Mouse (Mus musculus) ES-E14 (cell line): ENCODE results near the gene Krt88. TPM values are rescaled to one million over a fixed set of nuclear protein-coding genes. Genes with fewer than 3 reads are reported as not detected.

Source experiments
- DNase-seq: peaks from one replicate; pipeline ENCODE4 v3.0.0-alpha.2; 2013; ENCODE audit warnings: low read depth, low spot score
- H3K27ac ChIP-seq: 2 replicates; pipeline ENCODE4 v1.5.1; 2012; ENCODE audit warnings: low read depth, mild to moderate bottlenecking, low read length, moderate library complexity, mixed read lengths; ENCODE audit not compliant: poor library complexity, insufficient read depth, severe bottlenecking
- H3K36me3 ChIP-seq: 2 replicates; pipeline ENCODE4 v1.6.1; 2012; ENCODE audit warnings: mild to moderate bottlenecking, low read length, moderate library complexity, mixed read lengths; ENCODE audit not compliant: control insufficient read depth, poor library complexity, insufficient read depth, severe bottlenecking
- H3K4me1 ChIP-seq, 2 experiments: fragments of 150-350 bp in 1 of 2; sonication (generic) in 1 of 2; 2 replicates each; pipeline ENCODE4 v1.6.1; 2012; ENCODE audit warnings: low read length in 2 of 2, mild to moderate bottlenecking in 1 of 2, mixed read lengths in 1 of 2; ENCODE audit not compliant: control insufficient read depth in 2 of 2, insufficient read depth in 2 of 2, poor library complexity in 1 of 2
- H3K4me3 ChIP-seq, 2 experiments: fragments of 150-350 bp in 1 of 2; sonication (generic) in 1 of 2; 2 replicates each; pipeline ENCODE4 v1.5.1; 2012; ENCODE audit warnings: low read length in 2 of 2, low read depth in 1 of 2, mild to moderate bottlenecking in 1 of 2, mixed read lengths in 1 of 2; ENCODE audit not compliant: insufficient read depth in 1 of 2, poor library complexity in 1 of 2, severe bottlenecking in 1 of 2
- H3K9ac ChIP-seq: 2 replicates; pipeline ENCODE4 v1.6.1; 2012; ENCODE audit warnings: low read depth, mild to moderate bottlenecking, low read length, mixed read lengths; ENCODE audit not compliant: poor library complexity, insufficient read depth, severe bottlenecking
- H3K9me3 ChIP-seq: fragments of 150-350 bp; sonication (generic); 2 replicates; pipeline ENCODE4 v1.6.1; 2012; ENCODE audit warnings: low read depth, mild to moderate bottlenecking, low read length; ENCODE audit not compliant: control insufficient read depth, insufficient read depth
- CHD2 ChIP-seq: IDR thresholded peaks from 2 replicates; pipeline ENCODE4 v1.6.1; 2014; ENCODE audit warnings: mild to moderate bottlenecking, low read depth, low read length, inconsistent platforms
- HCFC1 ChIP-seq: IDR thresholded peaks from 2 replicates; pipeline ENCODE4 v1.6.1; 2012; ENCODE audit warnings: low read length, inconsistent platforms, borderline replicate concordance; ENCODE audit not compliant: insufficient read depth
- MAFK ChIP-seq: IDR thresholded peaks from 2 replicates; pipeline ENCODE4 v1.6.1; 2014; ENCODE audit warnings: mild to moderate bottlenecking, low read depth, low read length, inconsistent platforms; ENCODE audit not compliant: insufficient read depth
- ZC3H11A ChIP-seq: IDR thresholded peaks from 2 replicates; pipeline ENCODE4 v1.6.1; 2012; ENCODE audit warnings: low read depth, mild to moderate bottlenecking, inconsistent platforms, low read length, borderline replicate concordance
- ZNF384 ChIP-seq: IDR thresholded peaks from 2 replicates; pipeline ENCODE4 v1.6.1; 2012; ENCODE audit warnings: low read depth, low read length, inconsistent platforms
- in situ Hi-C, 2 experiments: fragments of 600-800 bp; cut with MboI; formaldehyde crosslinking; loops; one replicate each; pipeline ENCODE4 v1.15.1; 2025; ENCODE audit warnings: low sequenced_read_pairs in 2 of 2, inconsistent platforms in 1 of 2; ENCODE audit not compliant: unreplicated experiment in 2 of 2
- total RNA-seq: library from RNA; depleted of rRNA; stranded (reverse); fragments of 300-350 nt; gene quantifications from 2 replicates; pipeline ENCODE4 v1.2.3, GENCODE M21; 2012

The Krt88 gene
- total RNA-seq, 1 experiment, result not detected

DNA sequence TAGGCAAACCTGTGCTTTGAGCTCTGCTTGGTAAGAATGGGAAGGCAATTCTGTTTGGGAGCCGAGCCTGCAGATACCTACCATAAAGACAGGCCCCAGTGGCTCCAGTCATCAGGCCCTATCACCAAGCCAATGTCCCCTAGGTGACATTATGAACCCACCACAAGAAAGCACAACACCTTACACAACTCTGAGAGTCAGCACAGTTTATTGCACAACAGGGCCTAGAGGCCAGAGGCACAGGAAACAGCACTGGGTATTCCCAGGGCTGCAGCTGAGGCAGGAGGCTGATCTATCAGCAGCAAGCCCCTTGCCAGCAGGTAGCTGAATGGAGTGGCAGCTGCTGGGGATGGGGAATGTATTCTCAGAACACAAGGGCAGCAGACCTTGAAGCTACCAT, 37.4 kb downstream of the Krt88 start:
- Histone ChIP-seq H3K9me3 (no peaks in the 10 kb centered on the region), H3K27ac (no peak overlapping the region), H3K36me3 (no peaks in the 10 kb centered on the region), H3K4me1 (no peaks in the 10 kb centered on the region), H3K9ac (no peak overlapping the region), H3K4me3 (no peak overlapping the region)
- TF ChIP-seq HCFC1 (no peak), ZNF384 (no peak), ZC3H11A (no peak), CHD2 (no peak), MAFK (no peak)
- DNase-seq, result no peak
- in situ Hi-C loops, result no loop called here

DNA sequence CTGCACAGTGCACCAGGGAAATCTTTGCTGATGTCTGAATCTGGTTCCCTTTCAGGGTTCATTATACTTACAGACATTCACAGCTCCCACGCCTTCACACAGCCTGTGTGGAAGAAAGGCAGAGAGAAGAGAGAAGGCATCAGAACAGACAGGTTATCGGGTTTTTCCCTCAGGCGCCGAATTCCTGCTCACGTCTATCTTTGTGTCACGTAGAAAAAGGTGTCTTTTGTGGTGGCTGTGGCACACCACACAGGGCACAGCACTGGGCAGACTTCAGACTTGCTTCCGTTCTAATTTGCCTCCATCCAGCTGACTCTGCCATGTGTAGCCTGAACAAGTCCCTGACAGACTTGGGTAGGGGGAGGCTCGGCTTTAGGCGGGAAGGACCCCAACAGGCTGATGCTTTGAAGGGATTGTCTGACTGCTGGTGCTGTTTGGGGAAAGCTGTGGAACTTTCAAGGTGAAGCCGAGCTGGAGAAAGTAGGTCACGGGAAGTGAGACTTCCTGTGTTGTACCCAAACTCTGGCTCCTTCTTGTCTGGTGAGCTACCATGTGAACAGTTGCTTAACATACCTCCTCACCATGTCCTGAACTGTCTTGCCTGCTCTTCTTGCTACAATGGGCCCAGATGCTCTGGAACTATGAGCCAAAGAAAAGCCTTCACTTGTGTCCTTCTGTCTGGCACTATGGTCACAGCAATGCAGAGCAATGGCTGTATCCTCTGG, 38.5 kb downstream of the Krt88 start:
- TF ChIP-seq MAFK (no peak), CHD2 (no peak), HCFC1 (no peak), ZC3H11A (no peak), ZNF384 (no peak)
- no peak overlapping the region for H3K4me3 ChIP-seq
- no peak overlapping the region for H3K27ac ChIP-seq
- H3K36me3 ChIP-seq, result no peaks in the 10 kb centered on the region
- no peak for DNase-seq
- H3K9ac ChIP-seq, result no peak overlapping the region
- in situ Hi-C loops, result no loop called here
- H3K4me1 ChIP-seq, result no peaks in the 10 kb centered on the region
- H3K9me3 ChIP-seq, result no peaks in the 10 kb centered on the region

DNA sequence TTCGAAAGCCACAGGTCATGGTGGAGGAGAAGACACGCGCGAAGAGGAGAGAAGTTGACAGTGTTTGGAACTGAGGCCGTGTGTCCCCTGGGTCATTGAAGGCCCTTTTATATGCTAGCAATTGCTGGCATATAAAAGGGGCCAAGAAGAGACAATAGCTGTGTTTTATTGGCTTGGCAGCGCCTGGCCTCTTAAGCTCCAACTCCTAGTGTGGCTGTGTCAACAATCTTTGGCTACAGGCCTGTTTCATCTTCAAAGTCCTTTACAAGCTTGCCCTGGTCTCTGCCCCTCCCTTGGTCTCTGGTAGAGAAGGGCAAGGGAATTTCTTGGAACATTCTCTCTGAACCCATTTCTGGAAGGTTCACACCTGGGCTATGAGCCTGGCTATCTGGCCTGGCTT, 43.9 kb downstream of the Krt88 start, which contains the start of gene Krt83:
TSS of gene Krt83 (minus strand) at position 82 of the 400 bp plus-strand sequence.
- H3K36me3 ChIP-seq, result no peaks in the 10 kb centered on the region
- H3K4me1 ChIP-seq, result no peaks in the 10 kb centered on the region
- H3K9me3 ChIP-seq, result no peaks in the 10 kb centered on the region
- in situ Hi-C loops, result no loop called here
- H3K4me3 ChIP-seq, result no peak within 1 kb of the TSS
- no peak for DNase-seq
- H3K27ac ChIP-seq, result no peak within 1 kb of the TSS
- H3K9ac ChIP-seq, result no peak within 1 kb of the TSS
- no peak for TF ChIP-seq CHD2
- TF ChIP-seq ZNF384, result no peak
- TF ChIP-seq ZC3H11A, result no peak
- TF ChIP-seq MAFK, result no peak
- no peak for TF ChIP-seq HCFC1

DNA sequence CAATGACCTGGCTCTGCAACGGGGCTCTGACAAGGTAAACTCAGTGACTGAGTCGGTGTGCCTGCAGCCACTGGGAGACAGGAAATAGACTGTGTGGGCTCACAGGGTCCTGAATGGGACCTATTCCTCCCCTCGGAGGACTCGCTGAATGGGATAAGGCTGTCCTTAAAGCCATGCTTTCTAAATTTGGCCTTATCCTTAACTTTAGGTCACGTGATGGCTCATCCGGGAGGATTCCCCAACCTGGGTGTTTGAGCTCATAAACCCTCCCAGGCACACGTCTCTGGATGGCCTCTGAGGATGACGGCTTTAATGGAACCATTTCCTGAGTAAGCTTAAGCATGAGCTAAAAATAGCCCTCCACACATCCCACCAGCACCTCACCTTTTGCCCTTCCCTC, 45.2 kb downstream of the Krt88 start:
- Histone ChIP-seq H3K9ac (no peak overlapping the region), H3K4me1 (no peaks in the 10 kb centered on the region), H3K27ac (no peak overlapping the region), H3K9me3 (no peaks in the 10 kb centered on the region), H3K36me3 (no peaks in the 10 kb centered on the region), H3K4me3 (no peak overlapping the region)
- TF ChIP-seq ZC3H11A, result no peak
- no peak for TF ChIP-seq ZNF384
- TF ChIP-seq CHD2, result no peak
- no peak for TF ChIP-seq MAFK
- no peak for TF ChIP-seq HCFC1
- no peak for DNase-seq
- in situ Hi-C loops, result no loop called here

DNA sequence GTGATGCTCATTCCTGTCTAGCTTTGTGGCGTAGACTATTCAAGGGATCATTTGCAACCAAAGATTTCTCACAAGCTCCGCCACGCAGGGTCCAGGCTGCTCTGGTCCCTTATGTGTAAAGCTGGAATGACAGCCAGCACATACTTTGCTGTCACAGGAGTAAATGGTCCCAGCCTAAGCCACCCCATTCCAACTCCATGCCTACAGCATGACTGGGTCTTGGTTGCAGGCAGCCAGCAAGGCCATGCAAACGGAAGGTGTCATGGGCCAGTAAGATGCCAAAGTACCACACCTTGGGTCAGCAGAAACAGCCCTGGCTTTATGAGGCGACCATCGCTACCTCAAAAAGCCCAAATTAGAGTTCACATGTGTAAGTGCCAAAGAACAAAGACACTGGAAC, 46.2 kb downstream of the Krt88 start:
- Histone ChIP-seq H3K36me3 (no peaks in the 10 kb centered on the region), H3K9me3 (no peaks in the 10 kb centered on the region), H3K4me1 (no peaks in the 10 kb centered on the region), H3K27ac (no peak overlapping the region), H3K4me3 (no peak overlapping the region), H3K9ac (no peak overlapping the region)
- DNase-seq, result no peak
- TF ChIP-seq ZC3H11A (no peak), ZNF384 (no peak), HCFC1 (no peak), CHD2 (no peak), MAFK (no peak)
- in situ Hi-C loops, result no loop called here
